Mouse (Mus musculus) stomach, embryonic 15.5 days (tissue): ENCODE data around the gene Fam124b. TPM values are rescaled to one million over a fixed set of nuclear protein-coding genes. Genes with fewer than 3 reads are reported as not detected.

Source experiments
- ATAC-seq: fragments of 200-750 bp; cut with Nextera tagmentation; 2 replicates; pipeline ENCODE4 v1.8.0; 2017; ENCODE audit warnings: low read depth, moderate number of reproducible peaks, moderate TSS enrichment; ENCODE audit not compliant: insufficient read depth, low FRiP score
- H3K27ac ChIP-seq: fragments of 300-500 bp; sonication (generic); 2 replicates; pipeline ENCODE4 v1.5.1; 2015; ENCODE audit warnings: mild to moderate bottlenecking, inconsistent platforms
- H3K27me3 ChIP-seq: fragments of 300-500 bp; sonication (generic); replicated peaks from 2 replicates; pipeline ENCODE4 v1.6.1; 2015; ENCODE audit warnings: inconsistent platforms
- H3K36me3 ChIP-seq: fragments of 300-500 bp; sonication (generic); 2 replicates; pipeline ENCODE4 v1.6.1; 2015; ENCODE audit warnings: inconsistent platforms
- H3K4me1 ChIP-seq: fragments of 300-500 bp; sonication (generic); 2 replicates; pipeline ENCODE4 v1.6.1; 2015; ENCODE audit warnings: inconsistent platforms
- H3K4me2 ChIP-seq: fragments of 300-500 bp; sonication (generic); 2 replicates; pipeline ENCODE4 v1.6.1; 2015; ENCODE audit warnings: mild to moderate bottlenecking, inconsistent platforms
- H3K4me3 ChIP-seq: fragments of 300-500 bp; sonication (generic); replicated peaks from 2 replicates; pipeline ENCODE4 v1.5.1; 2015; ENCODE audit warnings: inconsistent platforms
- H3K9ac ChIP-seq: fragments of 300-500 bp; sonication (generic); 2 replicates; pipeline ENCODE4 v1.6.1; 2015; ENCODE audit warnings: inconsistent platforms
- H3K9me3 ChIP-seq: fragments of 300-500 bp; sonication (generic); 2 replicates; pipeline ENCODE4 v1.6.1; 2016; ENCODE audit warnings: inconsistent platforms
- whole genome bisulfite sequencing: fragments of 180-500 bp; shearing (Covaris S2); methylation state at CpG from one replicate; pipeline ENCODE4 v1.1.7; 2015; 5-methylcytosine and 5-hydroxymethylcytosine counted together
- polyA plus RNA-seq: library from polyadenylated mRNA; unstranded; fragments of >200 nt; fragmentation: Nextera tagmentation; extraction: Ambion mirVana; gene quantifications from 2 replicates; pipeline ENCODE4 v1.2.1, GENCODE M21; 2015

Fam124b gene
- polyA plus RNA-seq: 0.62 and 0.67 TPM in 2 replicates

DNA sequence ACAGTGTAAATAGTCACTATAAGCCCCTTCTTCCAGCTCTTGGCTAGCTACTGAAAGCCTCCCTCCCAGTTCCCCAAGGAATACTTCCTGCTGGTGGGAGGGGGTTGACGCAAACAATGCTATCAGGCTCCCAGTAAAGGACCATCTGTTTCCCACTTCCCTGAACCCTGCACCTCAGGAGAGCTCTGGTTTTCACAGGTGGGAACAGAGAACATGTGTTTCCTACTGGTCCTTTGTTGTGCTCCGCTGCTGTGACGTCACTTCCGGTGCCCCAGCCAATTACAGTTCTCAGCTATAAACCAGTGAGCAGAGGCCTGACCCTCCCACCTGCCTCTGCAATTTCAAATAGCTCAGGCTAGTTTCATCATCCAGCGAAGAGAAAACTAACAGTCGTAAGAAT, at the start of gene Fam124b:
Gene Fam124b (minus strand): TSS at position 206 of the 400 bp plus-strand sequence.
- Histone ChIP-seq H3K27me3 (no peaks in the 10 kb centered on the region), H3K9me3 (no peaks in the 10 kb centered on the region), H3K27ac (no peak within 1 kb of the TSS), H3K36me3 (no peaks in the 10 kb centered on the region), H3K4me2 (no peak within 1 kb of the TSS), H3K9ac (no peak within 1 kb of the TSS), H3K4me1 (no peaks in the 10 kb centered on the region), H3K4me3 (no peak within 1 kb of the TSS)
- ATAC-seq: peak; percentile 45; the same call in 1 of the 2 replicates
- 68% methylated on average over 6 of the region's 6 CpGs for WGBS

DNA sequence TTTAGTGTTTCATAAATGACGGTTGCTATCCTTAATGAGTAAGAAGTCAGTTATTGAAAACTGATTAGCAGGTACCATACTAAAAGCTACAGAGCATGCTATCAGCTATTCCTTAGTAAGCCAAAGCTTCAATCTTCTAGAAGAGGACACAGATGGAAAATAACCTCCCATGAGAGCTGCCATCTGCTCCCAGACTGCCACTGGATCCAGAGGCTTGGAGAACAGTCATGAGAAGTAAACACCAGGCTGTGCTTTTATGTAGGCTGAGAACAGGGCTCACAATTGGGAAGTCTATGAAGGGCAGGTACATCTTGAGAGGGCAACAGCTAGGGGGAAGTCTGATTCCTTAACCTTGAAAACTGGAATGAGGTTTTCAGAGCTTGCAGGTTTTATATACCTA, 42.2 kb upstream of the Fam124b start:
- H3K9me3 ChIP-seq: no peaks in the 10 kb centered on the region
- WGBS: 82% methylated on average over 1 of the region's 1 CpGs
- no peaks in the 10 kb centered on the region for H3K4me1 ChIP-seq
- no peak overlapping the region for H3K4me3 ChIP-seq
- ATAC-seq: no peak
- H3K4me2 ChIP-seq: no peak overlapping the region
- H3K27me3 ChIP-seq: no peaks in the 10 kb centered on the region
- H3K27ac ChIP-seq: no peak overlapping the region
- H3K36me3 ChIP-seq: no peaks in the 10 kb centered on the region
- H3K9ac ChIP-seq: no peak overlapping the region

DNA sequence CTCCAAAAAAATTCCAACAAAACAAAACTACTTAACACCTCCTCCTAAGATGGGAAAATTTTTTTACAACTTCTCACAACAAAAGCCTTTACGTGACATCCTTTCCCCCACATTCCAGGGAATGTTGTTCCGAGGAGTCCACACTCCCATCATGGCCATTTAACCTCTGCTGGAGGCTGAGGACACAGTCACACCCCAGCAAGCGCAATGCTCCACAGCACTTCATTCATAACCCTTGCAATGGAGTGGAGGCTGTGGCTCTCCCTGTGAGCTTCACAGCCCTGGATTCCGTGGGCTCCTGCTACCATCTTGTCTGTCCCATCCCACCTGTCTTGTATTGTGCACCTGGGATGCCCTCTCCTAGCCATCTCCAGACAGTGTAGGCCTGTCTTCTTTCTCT, 40.4 kb upstream of the Fam124b start:
- H3K4me2 ChIP-seq: no peak overlapping the region
- H3K4me3 ChIP-seq: no peak overlapping the region
- H3K4me1 ChIP-seq: no peaks in the 10 kb centered on the region
- H3K9ac ChIP-seq: no peak overlapping the region
- no peaks in the 10 kb centered on the region for H3K9me3 ChIP-seq
- 70% methylated on average over 4 of the region's 4 CpGs for WGBS
- H3K27me3 ChIP-seq: no peaks in the 10 kb centered on the region
- no peaks in the 10 kb centered on the region for H3K36me3 ChIP-seq
- ATAC-seq: no peak
- no peak overlapping the region for H3K27ac ChIP-seq

DNA sequence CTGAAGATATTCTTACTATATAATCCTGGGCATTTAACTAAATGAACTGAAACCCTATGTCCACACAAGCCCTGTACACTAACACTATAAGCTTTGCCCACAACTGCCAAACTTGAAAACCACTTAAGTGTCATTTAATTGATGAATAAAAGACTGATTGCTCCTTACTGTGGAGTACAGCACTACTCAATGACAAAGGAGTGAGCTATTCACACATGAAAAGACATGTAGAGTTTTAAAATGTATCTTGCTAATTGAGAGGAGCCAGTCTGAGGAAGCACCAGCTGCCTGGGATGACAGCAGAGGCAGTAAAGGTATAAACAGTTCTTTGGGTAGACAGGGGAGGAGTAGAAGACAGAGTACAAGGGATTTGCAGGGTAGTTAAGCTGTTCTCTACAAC, 35.0 kb upstream of the Fam124b start:
- ATAC-seq: no peak
- H3K9me3 ChIP-seq: no peaks in the 10 kb centered on the region
- no peak overlapping the region for H3K4me3 ChIP-seq
- no peaks in the 10 kb centered on the region for H3K4me1 ChIP-seq
- no peak overlapping the region for H3K27ac ChIP-seq
- H3K36me3 ChIP-seq: no peaks in the 10 kb centered on the region
- no peaks in the 10 kb centered on the region for H3K27me3 ChIP-seq
- no peak overlapping the region for H3K9ac ChIP-seq
- H3K4me2 ChIP-seq: no peak overlapping the region

DNA sequence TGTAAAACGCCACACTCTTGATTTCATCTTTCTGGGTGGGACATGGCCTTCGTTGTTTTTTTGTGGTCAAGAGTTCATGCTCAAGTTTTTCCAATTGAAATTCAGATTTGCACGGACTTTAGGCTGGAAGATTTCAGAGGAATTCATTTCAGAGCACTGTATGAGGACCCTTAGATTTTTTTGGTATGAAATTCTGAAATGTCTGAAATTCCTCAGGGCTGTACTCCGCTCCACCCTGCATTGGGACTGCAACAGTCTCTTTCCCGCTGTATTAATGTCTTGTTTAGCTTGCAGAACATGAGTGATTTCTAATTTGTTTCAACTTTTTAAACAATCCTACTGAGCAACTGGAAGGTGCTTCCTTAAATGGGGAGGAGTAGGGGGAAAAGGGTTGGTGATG, 32.0 kb upstream of the Fam124b start:
- WGBS: 67% methylated on average over 5 of the region's 5 CpGs
- Histone ChIP-seq H3K4me3 (no peak overlapping the region), H3K9ac (no peak overlapping the region), H3K36me3 (no peaks in the 10 kb centered on the region), H3K9me3 (no peaks in the 10 kb centered on the region), H3K4me2 (no peak overlapping the region), H3K4me1 (no peaks in the 10 kb centered on the region), H3K27ac (no peak overlapping the region), H3K27me3 (no peaks in the 10 kb centered on the region)
- ATAC-seq: no peak

DNA sequence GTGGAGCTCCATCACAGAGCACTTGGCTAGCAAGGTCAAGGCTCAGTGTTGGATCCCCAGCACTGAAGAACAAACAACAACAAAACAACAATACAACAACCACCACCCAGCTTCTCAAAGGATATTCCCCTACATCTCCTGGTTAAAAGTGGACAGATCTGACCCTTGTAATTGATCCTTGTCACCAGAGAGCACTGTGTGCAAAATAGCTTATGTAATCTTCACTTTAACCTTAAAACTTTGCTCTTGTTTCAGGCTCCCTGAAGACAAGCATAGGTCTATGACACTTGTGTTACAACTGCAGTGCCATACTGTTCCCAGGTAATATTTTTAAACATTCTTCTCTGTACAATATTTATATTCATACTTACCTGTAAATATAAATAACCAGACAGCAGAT, 28.9 kb upstream of the Fam124b start:
- Histone ChIP-seq H3K4me1 (no peaks in the 10 kb centered on the region), H3K9ac (no peak overlapping the region), H3K36me3 (no peaks in the 10 kb centered on the region), H3K4me2 (no peak overlapping the region), H3K4me3 (no peak overlapping the region), H3K27ac (no peak overlapping the region), H3K27me3 (no peaks in the 10 kb centered on the region), H3K9me3 (no peaks in the 10 kb centered on the region)
- ATAC-seq: no peak

DNA sequence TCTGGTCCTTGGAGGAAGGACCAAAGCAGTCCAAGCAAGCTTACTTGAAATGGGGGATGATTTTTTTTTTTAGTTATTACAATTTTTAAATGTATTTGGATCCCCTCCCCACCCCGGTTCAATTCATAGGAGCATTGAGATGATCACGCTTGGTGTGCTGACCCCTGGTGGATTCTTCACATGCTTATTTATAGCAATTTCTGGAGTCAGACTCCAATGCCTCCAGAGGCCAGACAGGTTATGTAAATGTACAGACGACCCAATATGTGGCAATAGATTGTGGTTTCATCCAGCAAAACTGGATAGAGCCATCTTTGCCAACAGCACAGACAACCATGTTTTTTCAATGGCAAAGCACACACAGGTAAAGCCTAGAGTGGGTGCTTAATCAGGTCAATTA, 25.9 kb upstream of the Fam124b start:
- Histone ChIP-seq H3K4me1 (no peaks in the 10 kb centered on the region), H3K9me3 (no peaks in the 10 kb centered on the region), H3K4me2 (no peak overlapping the region), H3K27ac (no peak overlapping the region), H3K36me3 (no peaks in the 10 kb centered on the region), H3K4me3 (no peak overlapping the region), H3K9ac (no peak overlapping the region), H3K27me3 (no peaks in the 10 kb centered on the region)
- ATAC-seq: no peak
- 52% methylated on average over 3 of the region's 3 CpGs for WGBS

DNA sequence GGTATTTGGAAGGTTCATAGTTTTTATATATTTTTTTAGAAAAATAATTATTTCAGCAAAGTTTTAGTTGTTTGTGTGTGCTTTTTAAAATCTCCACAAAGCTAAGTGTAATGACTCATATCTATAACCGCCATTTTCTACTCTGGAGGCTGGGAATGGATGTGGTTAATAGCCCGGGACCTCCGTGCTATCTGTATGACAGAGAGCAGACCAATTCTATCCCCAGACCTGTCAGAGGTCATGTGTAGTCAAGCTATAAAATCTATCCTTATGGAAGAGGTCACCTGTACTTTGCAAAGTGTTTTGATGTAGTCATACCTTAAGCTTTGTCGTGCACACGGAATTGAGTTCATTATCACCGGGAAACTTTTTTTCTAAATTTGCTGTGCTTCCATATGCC, 23.3 kb upstream of the Fam124b start:
- H3K27me3 ChIP-seq: no peaks in the 10 kb centered on the region
- WGBS: 92% methylated on average over 6 of the region's 6 CpGs
- H3K9me3 ChIP-seq: no peaks in the 10 kb centered on the region
- no peak overlapping the region for H3K27ac ChIP-seq
- H3K4me2 ChIP-seq: no peak overlapping the region
- H3K36me3 ChIP-seq: no peaks in the 10 kb centered on the region
- H3K4me3 ChIP-seq: no peak overlapping the region
- no peak overlapping the region for H3K9ac ChIP-seq
- no peak for ATAC-seq
- no peaks in the 10 kb centered on the region for H3K4me1 ChIP-seq

DNA sequence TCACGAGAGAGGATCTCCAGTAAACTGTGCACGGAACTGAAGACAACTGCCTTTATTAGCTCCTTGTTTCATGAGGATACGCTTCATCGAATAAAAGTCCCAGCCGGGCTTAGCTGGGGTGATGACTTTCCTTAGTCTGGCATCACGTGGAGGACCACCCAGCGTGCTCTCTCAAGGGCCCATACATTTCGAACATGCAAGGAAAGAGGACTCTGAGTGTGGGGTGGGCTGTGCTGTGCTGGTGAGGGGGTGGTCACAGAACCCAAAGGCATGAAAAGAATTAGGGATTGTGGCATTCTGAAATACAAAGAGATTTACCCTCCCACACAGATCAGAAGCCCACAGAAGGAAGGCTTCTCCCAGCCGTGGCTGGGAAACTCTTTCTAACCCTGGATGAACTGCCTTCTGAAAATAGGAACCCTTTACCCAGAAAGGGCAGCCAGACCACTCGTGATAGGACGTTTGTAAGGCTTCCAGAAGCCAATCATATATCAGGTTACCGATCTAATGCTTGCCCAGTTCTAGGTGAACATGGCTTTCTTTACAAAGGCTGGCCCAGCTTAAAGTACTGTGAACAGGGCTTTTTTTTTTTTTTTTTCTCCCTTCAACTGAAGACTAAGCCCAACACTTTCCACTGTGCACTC, 21.9 kb upstream of the Fam124b start:
- WGBS: 48% methylated on average over 12 of the region's 12 CpGs
- Histone ChIP-seq H3K4me2 (no peak overlapping the region), H3K27ac (no peak overlapping the region)

DNA sequence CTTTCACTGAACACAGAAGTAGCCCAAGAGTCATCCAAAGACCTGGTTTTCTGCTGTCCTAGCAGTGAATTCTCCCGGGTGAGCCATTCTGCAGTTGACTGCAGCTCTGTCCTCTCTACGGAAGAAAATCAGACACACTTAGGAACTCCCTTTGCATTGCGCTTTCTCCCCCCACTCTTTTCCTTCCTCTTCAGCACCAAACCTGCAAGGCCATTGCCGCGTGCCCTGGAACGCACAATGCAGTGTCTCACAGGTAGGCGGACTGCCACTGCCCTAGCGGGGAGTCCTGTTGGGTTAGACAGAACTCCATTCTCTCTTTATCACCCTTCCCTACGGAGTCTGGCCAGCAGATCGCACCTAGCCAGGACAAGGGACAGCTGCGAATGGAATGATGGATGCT, 21.2 kb upstream of the Fam124b start:
- Histone ChIP-seq H3K4me2 (no peak overlapping the region), H3K4me3 (no peak overlapping the region), H3K27ac (no peak overlapping the region), H3K36me3 (no peaks in the 10 kb centered on the region), H3K27me3 (no peaks in the 10 kb centered on the region), H3K9ac (no peak overlapping the region), H3K9me3 (no peaks in the 10 kb centered on the region), H3K4me1 (no peaks in the 10 kb centered on the region)
- WGBS: 69% methylated on average over 11 of the region's 11 CpGs
- no peak for ATAC-seq

More for the DNA sequence above, 21.9 kb upstream of the Fam124b start:
- no peaks in the 10 kb centered on the region for H3K36me3 ChIP-seq
- ATAC-seq: no peak
- no peak overlapping the region for H3K4me3 ChIP-seq
- no peaks in the 10 kb centered on the region for H3K27me3 ChIP-seq
- H3K4me1 ChIP-seq: no peaks in the 10 kb centered on the region
- no peaks in the 10 kb centered on the region for H3K9me3 ChIP-seq
- H3K9ac ChIP-seq: no peak overlapping the region

DNA sequence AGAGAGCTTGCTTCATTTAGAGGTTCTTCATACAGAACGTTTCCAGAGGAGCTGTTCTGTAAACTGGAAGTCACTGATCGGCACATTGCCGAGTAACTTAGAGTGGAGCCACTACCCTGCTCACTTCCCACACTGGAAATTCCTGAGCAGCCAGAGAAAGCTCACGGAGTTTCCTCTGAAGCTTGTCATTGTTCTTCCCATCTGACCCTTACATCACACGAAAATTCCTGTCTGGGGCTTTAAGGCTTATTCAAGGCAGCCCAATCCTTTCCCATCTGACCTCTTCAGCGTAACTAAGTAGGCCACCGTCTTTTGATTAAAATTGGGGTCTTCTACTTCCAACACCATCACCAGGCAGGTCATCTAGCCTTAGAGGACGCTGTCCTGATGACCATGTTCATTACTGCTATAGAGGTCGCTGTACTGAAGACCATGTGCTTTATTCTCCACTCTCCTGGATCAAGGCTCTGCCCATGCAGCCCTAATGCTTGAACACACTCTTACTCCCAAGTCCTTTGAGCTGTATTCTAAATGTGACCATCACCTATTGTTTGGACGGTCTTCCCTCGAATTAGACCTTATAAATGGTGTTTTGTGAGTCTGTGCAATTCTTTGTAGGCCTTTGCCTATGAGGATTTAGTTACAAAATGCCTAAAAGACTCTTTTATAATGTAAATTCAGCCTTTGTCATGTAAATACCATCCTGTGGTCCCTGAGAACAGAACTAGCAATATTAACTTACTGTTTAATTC, 18.9 kb upstream of the Fam124b start:
- Histone ChIP-seq H3K9me3 (no peaks in the 10 kb centered on the region), H3K4me1 (no peaks in the 10 kb centered on the region), H3K4me2 (no peak overlapping the region), H3K36me3 (no peaks in the 10 kb centered on the region), H3K9ac (no peak overlapping the region), H3K27me3 (no peaks in the 10 kb centered on the region), H3K27ac (no peak overlapping the region), H3K4me3 (no peak overlapping the region)
- 63% methylated on average over 11 of the region's 11 CpGs for WGBS
- no peak for ATAC-seq

DNA sequence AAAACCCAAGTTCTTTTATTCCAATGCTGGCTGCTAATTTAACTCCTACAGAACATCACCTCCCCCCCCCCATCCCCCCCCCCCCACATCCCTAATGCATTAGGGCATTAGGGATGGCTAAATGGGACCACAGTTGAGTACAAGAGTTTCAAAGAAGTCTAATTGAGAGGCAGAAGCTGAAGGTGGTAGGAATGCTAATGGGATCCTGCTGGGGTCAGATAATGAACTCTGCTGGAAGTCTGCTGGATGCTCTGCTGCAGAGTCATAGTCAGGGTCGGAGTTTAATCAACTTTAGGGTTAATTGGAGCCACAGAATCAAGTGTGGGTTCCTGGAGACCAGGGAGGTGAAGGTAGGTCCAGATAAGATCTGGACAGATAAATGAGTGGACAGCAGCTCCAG, 17.9 kb upstream of the Fam124b start:
- no peak for ATAC-seq
- H3K9me3 ChIP-seq: no peaks in the 10 kb centered on the region
- WGBS: 19% methylated on average over 1 of the region's 1 CpGs
- H3K4me1 ChIP-seq: no peaks in the 10 kb centered on the region
- H3K9ac ChIP-seq: no peak overlapping the region
- no peak overlapping the region for H3K4me2 ChIP-seq
- no peak overlapping the region for H3K4me3 ChIP-seq
- no peaks in the 10 kb centered on the region for H3K36me3 ChIP-seq
- no peaks in the 10 kb centered on the region for H3K27me3 ChIP-seq
- H3K27ac ChIP-seq: no peak overlapping the region
